Mouse (Mus musculus): Measurements from ENCODE around the gene Clcn6.

DNA sequence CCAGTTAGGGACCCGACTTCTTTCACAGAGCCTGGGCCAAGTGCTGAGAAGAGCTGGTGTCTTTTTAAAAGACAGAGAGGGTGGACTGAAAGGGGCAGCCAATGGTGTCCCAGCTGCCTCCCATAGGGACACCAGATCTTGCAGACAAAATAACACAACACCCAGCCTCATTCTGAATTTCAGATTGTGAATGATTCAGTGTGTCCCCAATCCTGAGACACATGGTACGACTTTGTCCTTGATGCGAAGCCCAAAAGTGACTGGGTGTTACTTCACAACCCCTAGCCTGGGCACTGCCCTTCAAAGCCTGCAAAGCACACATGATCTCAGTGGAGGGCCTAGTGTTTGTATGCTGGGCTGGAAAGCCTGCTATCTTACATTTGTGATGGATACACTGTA, 47.3 kb upstream of the Clcn6 start:
- TF ChIP-seq ZNF384 (IDR thresholded peaks at IDR 0.05; ENCODE audit: low read depth, low read length) (no peak), MAFK (IDR thresholded peaks at IDR 0.05; ENCODE audit: insufficient read depth, low read depth, low read length) (no peak), HCFC1 (IDR thresholded peaks at IDR 0.05; ENCODE audit: borderline replicate concordance, insufficient read depth, low read length) (no peak), ZC3H11A (IDR thresholded peaks at IDR 0.05; ENCODE audit: borderline replicate concordance, low read depth, low read length) (no peak), CHD2 (IDR thresholded peaks at IDR 0.05; ENCODE audit: low read depth, low read length) (no peak)
